Mouse (Mus musculus) small intestine, adult 2 months (tissue): ENCODE data around the gene Vps13d. TPM values are rescaled to one million over a fixed set of nuclear protein-coding genes. Genes with fewer than 3 reads are reported as not detected.
A peak's percentile ranks its signal among the peaks of the same experiment; 100 is the strongest.

Source experiments
- H3K27ac ChIP-seq: fragments of 200-500 bp; 2 replicates; pipeline ENCODE4 v1.5.1; 2012; ENCODE audit warnings: low read depth, low read length, control low read depth, inconsistent platforms; ENCODE audit not compliant: insufficient read depth
- H3K27me3 ChIP-seq: fragments of 200-500 bp; 2 replicates; pipeline ENCODE4 v1.6.1; 2012; ENCODE audit warnings: mild to moderate bottlenecking, moderate library complexity, low read length, inconsistent platforms; ENCODE audit not compliant: control insufficient read depth, insufficient read depth
- H3K36me3 ChIP-seq: fragments of 200-500 bp; 2 replicates; pipeline ENCODE4 v1.6.1; 2012; ENCODE audit warnings: mild to moderate bottlenecking, low read length, control low read depth, inconsistent platforms; ENCODE audit not compliant: control insufficient read depth, insufficient read depth
- H3K4me1 ChIP-seq: fragments of 200-500 bp; 2 replicates; pipeline ENCODE4 v1.6.1; 2012; ENCODE audit warnings: low read length, inconsistent platforms, mixed read lengths; ENCODE audit not compliant: control insufficient read depth, insufficient read depth, insufficient read length
- H3K4me3 ChIP-seq: fragments of 200-500 bp; 2 replicates; pipeline ENCODE4 v1.5.1; 2012; ENCODE audit warnings: low read depth, mild to moderate bottlenecking, control low read depth, inconsistent platforms, low read length, moderate library complexity
- CTCF ChIP-seq: fragments of 200-500 bp; IDR thresholded peaks from 2 replicates; pipeline ENCODE4 v1.5.1; 2012; ENCODE audit warnings: low read depth, mild to moderate bottlenecking, control low read depth, inconsistent platforms, low read length, moderate library complexity, mixed read lengths; ENCODE audit not compliant: insufficient replicate concordance, insufficient read length; ENCODE audit errors: extremely low read depth
- POLR2A ChIP-seq: fragments of 200-500 bp; IDR thresholded peaks from 2 replicates; pipeline ENCODE4 v1.6.1; 2012; ENCODE audit warnings: low read depth, mild to moderate bottlenecking, control low read depth, inconsistent platforms, low read length, moderate library complexity
- WGBS: fragments of 180-500 bp; shearing (Covaris S2); methylation state at CpG from one replicate; pipeline ENCODE4 v1.1.7; 2018; 5-methylcytosine and 5-hydroxymethylcytosine counted together
- polyA plus RNA-seq: library from polyadenylated mRNA; depleted of rRNA; stranded (reverse); fragments of >200 nt; gene quantifications from 2 replicates; pipeline ENCODE4 v1.2.3, GENCODE M21; 2012; rRNA removed

The Vps13d gene
- 5.0 and 11.9 TPM in 2 replicates for polyA plus RNA-seq

DNA sequence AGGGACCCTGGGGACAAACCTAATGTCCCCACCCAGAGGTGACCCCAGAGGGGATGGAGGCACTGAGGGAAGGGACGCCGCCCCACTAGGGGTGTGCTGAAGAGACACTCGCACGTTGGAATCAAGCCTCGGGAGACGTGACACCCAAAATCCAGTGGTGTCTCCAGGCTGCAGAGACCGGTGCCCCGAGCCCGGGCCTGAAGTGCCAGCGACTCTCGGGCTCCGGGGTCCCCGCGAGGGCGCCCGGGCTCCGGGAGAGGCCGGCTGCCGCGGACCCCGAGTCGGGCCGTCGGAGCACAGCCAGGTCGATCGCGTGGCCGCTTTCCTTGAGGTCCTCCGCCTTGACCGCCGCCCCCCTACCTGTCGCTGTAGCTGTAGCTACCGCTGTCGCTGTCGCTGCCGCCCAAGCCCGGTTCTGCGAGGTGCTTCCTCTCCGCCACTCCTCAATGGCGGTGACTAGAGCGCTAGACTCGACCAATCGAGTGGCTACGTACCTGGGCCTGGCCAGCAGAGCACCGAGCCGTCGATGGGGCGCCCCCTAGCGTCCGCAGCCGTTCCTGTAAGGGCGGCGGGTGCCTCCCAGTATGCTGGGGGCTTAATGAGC lies at the start of gene Vps13d:
Vps13d (minus strand) TSS at position 447 of the 604 bp plus-strand sequence.
- TF ChIP-seq POLR2A (peak; percentile 89; the same call in 1 of the 2 replicates), CTCF (peak; percentile 94)
- peaks cover 5% of the 10 kb centered on the region; the same call in 1 of the 2 replicates for H3K4me1 ChIP-seq
- WGBS = under 1% methylated on average over 53 of the region's 53 CpGs
- H3K36me3 ChIP-seq = peaks cover 7% of the 10 kb centered on the region
- H3K4me3 ChIP-seq = peak within 1 kb of the TSS; percentile 97
- no peaks in the 10 kb centered on the region for H3K27me3 ChIP-seq
- peak within 1 kb of the TSS; percentile 87 for H3K27ac ChIP-seq

DNA sequence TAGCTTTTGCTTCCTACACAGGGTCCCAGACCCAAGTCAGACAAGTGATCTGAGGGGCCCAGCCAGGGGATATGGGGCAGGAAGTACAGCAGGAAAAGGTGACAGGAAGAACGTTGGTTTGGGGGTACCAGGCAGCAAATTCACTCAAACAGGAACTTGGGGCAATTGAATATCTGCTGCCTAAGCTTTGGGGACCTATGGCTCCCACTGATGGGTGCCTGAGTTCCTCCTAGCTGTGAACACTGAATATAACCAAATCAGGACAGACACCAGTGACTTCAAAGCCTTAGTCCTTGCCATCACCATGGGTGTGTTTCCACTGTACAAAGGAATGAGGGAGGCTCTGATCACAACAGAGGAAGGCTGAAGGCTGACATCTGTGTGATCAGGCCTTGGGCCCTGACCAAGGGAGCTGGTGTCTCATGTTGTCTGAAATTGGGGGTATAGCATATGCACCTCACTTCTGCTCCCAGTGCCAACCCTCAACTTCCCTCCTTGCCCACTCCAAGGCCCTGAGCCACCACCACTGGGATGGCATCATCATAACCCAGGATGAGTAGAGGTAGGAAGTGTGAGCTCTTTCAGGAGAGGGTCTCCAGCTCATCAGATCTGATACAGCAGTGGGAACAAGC lies 48.0 kb upstream of the Vps13d start:
- 54% methylated on average over 1 of the region's 1 CpGs for WGBS
- TF ChIP-seq CTCF (no peak), POLR2A (no peak)
- Histone ChIP-seq H3K4me1 (peaks cover 10% of the 10 kb centered on the region), H3K27me3 (no peaks in the 10 kb centered on the region), H3K36me3 (no peaks in the 10 kb centered on the region), H3K4me3 (no peak overlapping the region), H3K27ac (no peak overlapping the region; the same call in 1 of the 2 replicates)

DNA sequence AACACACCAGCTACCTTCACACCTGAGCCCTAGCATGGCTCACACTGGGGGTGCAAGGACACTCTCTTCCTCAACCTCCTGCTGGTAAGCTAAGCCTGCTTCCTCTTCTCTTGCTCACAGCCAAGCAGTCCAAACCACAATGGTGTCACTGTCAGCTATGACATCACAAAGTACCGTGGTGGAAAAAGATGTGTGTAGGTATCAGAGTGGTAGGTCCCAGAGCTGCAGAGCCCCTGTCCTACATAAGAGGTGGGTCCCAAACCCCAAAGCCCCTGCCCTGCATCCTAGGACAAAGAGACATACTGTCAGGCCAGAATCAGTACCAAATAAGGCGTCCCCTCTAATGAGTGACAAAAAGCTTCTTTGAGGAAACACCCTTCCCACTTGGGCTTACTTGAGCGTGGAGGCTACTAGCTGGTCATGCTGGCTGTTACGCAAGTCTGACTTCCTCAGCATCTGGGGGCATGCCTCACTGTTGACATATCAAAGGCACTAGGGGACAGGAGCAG lies 46.0 kb upstream of the Vps13d start:
- peak overlapping the region; percentile 71 for H3K27ac ChIP-seq
- H3K36me3 ChIP-seq = no peaks in the 10 kb centered on the region
- H3K27me3 ChIP-seq = no peaks in the 10 kb centered on the region
- TF ChIP-seq POLR2A = no peak
- TF ChIP-seq CTCF = no peak
- peaks cover 12% of the 10 kb centered on the region for H3K4me1 ChIP-seq
- H3K4me3 ChIP-seq = no peak overlapping the region
- WGBS = 66% methylated on average over 4 of the region's 4 CpGs

DNA sequence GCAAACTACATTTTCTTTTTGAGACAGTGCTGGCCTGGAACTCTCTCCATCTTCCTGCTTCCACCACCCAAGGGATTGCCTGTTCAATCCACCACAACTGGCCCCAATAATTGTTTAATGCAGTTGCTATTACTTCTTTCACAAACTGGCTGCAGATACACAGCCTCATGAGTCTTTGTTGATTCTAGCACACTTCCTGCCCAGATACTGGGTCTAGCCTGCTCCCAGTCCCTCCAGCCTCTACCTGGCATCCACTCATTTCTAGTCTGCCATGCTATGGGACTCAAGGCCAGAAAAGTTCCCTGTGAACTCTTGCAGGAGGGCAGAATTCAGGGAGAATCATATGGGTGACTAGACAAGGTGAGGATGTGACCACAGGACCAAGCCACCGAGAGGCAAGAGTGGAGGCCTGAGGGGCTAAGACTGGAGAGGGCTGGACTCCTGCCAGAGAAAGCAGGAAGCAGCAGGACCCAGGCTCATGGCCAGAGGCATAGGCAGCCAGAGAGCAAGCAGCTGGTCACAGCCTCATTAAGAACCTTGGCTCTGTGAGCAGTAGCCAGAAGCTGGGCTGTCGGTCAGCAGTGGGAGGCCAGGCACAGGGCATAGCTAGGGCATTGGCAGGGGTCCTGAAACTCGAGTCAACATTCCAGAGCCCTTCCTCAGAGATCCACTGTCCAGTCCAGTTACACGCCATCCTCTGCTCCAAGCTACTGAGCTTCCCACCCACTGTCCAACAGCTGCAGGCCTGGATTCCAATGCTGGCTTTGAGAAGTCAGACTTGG lies 44.4 kb upstream of the Vps13d start:
- H3K36me3 ChIP-seq = no peaks in the 10 kb centered on the region; the same call in 1 of the 2 replicates
- no peak for TF ChIP-seq POLR2A
- H3K27me3 ChIP-seq = no peaks in the 10 kb centered on the region
- no peak overlapping the region for H3K4me3 ChIP-seq
- peak overlapping the region; percentile 71 for H3K27ac ChIP-seq
- 45% methylated on average over 4 of the region's 4 CpGs for WGBS
- H3K4me1 ChIP-seq = peaks cover 6% of the 10 kb centered on the region

DNA sequence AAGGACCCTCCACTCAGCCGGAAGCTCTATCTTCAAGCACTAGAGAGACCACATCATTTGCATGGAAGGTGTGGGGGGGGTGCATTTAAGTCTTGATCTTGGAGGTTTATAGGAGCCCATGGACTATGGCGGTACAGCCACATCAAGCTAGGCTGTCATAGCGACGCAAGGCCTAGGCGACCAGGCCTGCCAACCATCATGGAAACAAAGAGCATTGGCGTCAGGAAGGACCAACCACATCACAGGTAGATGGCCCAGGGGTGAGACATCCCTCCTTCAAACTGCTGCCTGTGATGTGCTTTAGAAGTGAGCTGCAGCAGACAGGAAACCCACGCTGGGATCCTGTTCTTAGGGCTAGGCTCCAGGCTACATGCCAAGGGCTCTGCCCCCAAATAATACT lies 41.2 kb upstream of the Vps13d start:
- WGBS = 83% methylated on average over 7 of the region's 7 CpGs
- no peak for TF ChIP-seq POLR2A
- TF ChIP-seq CTCF = no peak
- Histone ChIP-seq H3K27me3 (no peaks in the 10 kb centered on the region), H3K27ac (no peak overlapping the region), H3K4me3 (no peak overlapping the region), H3K36me3 (no peaks in the 10 kb centered on the region; the same call in 1 of the 2 replicates), H3K4me1 (peaks cover 12% of the 10 kb centered on the region)

DNA sequence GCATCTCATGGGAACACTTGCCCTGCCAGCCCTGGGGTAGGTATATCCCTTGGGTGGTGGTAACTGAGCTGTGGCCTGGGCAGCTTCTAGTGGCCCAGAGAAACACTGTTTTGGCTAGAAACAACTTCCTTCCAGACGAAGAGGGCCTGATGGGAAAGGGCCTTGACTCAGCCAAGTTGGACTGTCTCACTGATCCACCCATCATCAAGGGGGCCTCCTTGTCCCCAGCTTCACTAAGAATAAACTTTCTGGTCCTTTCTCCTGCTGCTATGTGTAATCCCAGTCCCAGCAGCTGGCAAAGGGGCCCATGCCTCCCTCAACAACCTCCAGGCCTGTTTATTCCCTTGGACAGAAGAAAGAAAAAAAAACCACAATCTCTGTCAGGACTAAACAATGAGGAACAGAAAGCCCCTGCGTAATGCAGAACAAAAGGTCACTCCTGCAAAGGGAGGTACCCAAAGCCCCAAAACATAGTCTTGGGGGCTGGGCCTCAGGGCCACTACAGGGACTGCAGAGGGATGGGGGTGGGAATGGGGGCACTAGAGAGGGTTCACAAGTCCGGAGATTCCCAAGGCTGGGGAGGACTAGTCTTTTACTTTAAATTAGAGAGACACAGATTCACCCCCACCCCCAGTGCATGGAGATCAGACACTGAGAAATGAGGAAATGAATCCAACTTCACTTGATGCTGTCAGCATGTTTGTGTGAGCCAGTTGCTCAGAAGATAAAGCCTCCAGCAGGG lies 38.9 kb upstream of the Vps13d start:
- TF ChIP-seq POLR2A (no peak), CTCF (no peak)
- WGBS = 65% methylated on average over 3 of the region's 3 CpGs
- Histone ChIP-seq H3K4me1 (peaks cover 15% of the 10 kb centered on the region), H3K27me3 (no peaks in the 10 kb centered on the region), H3K36me3 (no peaks in the 10 kb centered on the region; the same call in 1 of the 2 replicates), H3K27ac (peak overlapping the region; percentile 68), H3K4me3 (no peak overlapping the region)
